Mouse (Mus musculus): Measurements from ENCODE around the gene Serpina1d. TPM values are rescaled to one million over a fixed set of nuclear protein-coding genes. Genes with fewer than 3 reads are reported as not detected.

Gene Serpina1d
- polyA plus RNA-seq (2014; fragmentation: Illumina TruSeq; extraction: RNeasy Lipid Tissue Mini Kit (QIAGEN cat#74804); ENCODE audit: low replicate concordance), result 0.63 TPM

DNA sequence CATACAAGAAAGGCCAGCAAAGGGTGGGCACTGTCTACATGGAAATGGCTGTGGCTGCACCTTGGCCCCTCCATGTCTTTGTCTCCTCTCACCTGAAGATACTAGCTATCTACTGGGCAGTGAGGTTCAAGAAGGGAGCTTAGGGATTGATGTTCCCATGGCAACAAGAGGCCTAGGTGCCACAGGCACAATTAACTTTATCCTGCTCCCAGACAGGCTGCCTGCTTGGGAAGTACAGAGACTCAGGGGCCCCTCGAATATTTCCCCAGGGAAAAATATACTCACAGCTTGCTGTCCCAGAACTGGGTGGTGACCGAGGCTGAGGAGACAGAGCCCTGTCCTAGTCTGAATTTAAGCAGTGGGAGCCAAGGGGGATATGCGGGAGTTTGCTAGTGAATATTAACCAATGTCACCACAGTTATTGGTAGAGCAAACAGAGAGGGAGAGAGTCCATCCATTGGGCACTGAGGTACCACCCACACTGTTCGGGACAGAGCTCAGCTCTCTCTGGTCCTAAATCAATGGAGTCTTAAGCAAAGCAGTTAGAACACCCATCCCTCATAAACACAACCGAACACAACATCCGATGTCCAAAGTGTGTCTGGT is at the start of gene Serpina1d:
Gene Serpina1d, minus strand, starts transcription at position 347 of the 606 bp plus-strand sequence.

Other genes with a start within 250 kb of the Serpina1d start
- gene Ppp4r4, start 241.3 kb downstream of the Serpina1d start, polyA plus RNA-seq (2014; fragmentation: Illumina TruSeq; extraction: RNeasy Lipid Tissue Mini Kit (QIAGEN cat#74804); ENCODE audit: low replicate concordance), result 0.56 TPM
- not detected for gene Serpina10, start 142.1 kb downstream of the Serpina1d start, polyA plus RNA-seq (2014; fragmentation: Illumina TruSeq; extraction: RNeasy Lipid Tissue Mini Kit (QIAGEN cat#74804); ENCODE audit: low replicate concordance)
- gene Serpina6, start 116.4 kb downstream of the Serpina1d start, polyA plus RNA-seq (2014; fragmentation: Illumina TruSeq; extraction: RNeasy Lipid Tissue Mini Kit (QIAGEN cat#74804); ENCODE audit: low replicate concordance), result not detected
- gene Serpina16, start 97.5 kb downstream of the Serpina1d start, polyA plus RNA-seq (2014; fragmentation: Illumina TruSeq; extraction: RNeasy Lipid Tissue Mini Kit (QIAGEN cat#74804); ENCODE audit: low replicate concordance), result not detected
- not detected for gene Serpina1f, start 78.1 kb downstream of the Serpina1d start, polyA plus RNA-seq (2014; fragmentation: Illumina TruSeq; extraction: RNeasy Lipid Tissue Mini Kit (QIAGEN cat#74804); ENCODE audit: low replicate concordance)
- 2.2 TPM for gene Serpina1b, start 56.8 kb upstream of the Serpina1d start, polyA plus RNA-seq (2014; fragmentation: Illumina TruSeq; extraction: RNeasy Lipid Tissue Mini Kit (QIAGEN cat#74804); ENCODE audit: low replicate concordance)
- gene Serpina1a, start 90.0 kb upstream of the Serpina1d start, polyA plus RNA-seq (2014; fragmentation: Illumina TruSeq; extraction: RNeasy Lipid Tissue Mini Kit (QIAGEN cat#74804); ENCODE audit: low replicate concordance), result 0.59 TPM
- 2.3 TPM for gene Serpina1c, start 131.3 kb upstream of the Serpina1d start, polyA plus RNA-seq (2014; fragmentation: Illumina TruSeq; extraction: RNeasy Lipid Tissue Mini Kit (QIAGEN cat#74804); ENCODE audit: low replicate concordance)
- 1.0 TPM for gene Serpina1e, start 185.4 kb upstream of the Serpina1d start, polyA plus RNA-seq (2014; fragmentation: Illumina TruSeq; extraction: RNeasy Lipid Tissue Mini Kit (QIAGEN cat#74804); ENCODE audit: low replicate concordance)
- gene Serpina11, start 216.4 kb upstream of the Serpina1d start, polyA plus RNA-seq (2014; fragmentation: Illumina TruSeq; extraction: RNeasy Lipid Tissue Mini Kit (QIAGEN cat#74804); ENCODE audit: low replicate concordance), result not detected
- gene Serpina9, start 240.2 kb upstream of the Serpina1d start, polyA plus RNA-seq (2014; fragmentation: Illumina TruSeq; extraction: RNeasy Lipid Tissue Mini Kit (QIAGEN cat#74804); ENCODE audit: low replicate concordance), result not detected